Mouse (Mus musculus) lung, embryonic 15.5 days (tissue): ENCODE measurements around the gene Kmo. TPM values are rescaled to one million over a fixed set of nuclear protein-coding genes. Genes with fewer than 3 reads are reported as not detected.

Experiments
- ATAC-seq: fragments of 200-750 bp; cut with Nextera tagmentation; 2 replicates; pipeline ENCODE4 v1.8.0; 2017; ENCODE audit warnings: moderate number of reproducible peaks, borderline replicate concordance; ENCODE audit not compliant: low FRiP score, low TSS enrichment; ENCODE audit errors: extremely low read depth
- H3K27ac ChIP-seq: fragments of 300-500 bp; sonication (generic); 2 replicates; pipeline ENCODE4 v1.5.1; 2015; ENCODE audit warnings: moderate library complexity, mild to moderate bottlenecking, inconsistent platforms
- H3K27me3 ChIP-seq: fragments of 300-500 bp; sonication (generic); 2 replicates; pipeline ENCODE4 v1.6.1; 2015; ENCODE audit warnings: inconsistent platforms
- H3K36me3 ChIP-seq: fragments of 300-500 bp; sonication (generic); 2 replicates; pipeline ENCODE4 v1.6.1; 2015; ENCODE audit warnings: inconsistent platforms
- H3K4me1 ChIP-seq: fragments of 300-500 bp; sonication (generic); 2 replicates; pipeline ENCODE4 v1.6.1; 2015; ENCODE audit warnings: inconsistent platforms
- H3K4me2 ChIP-seq: fragments of 300-500 bp; sonication (generic); 2 replicates; pipeline ENCODE4 v1.6.1; 2015; ENCODE audit warnings: inconsistent platforms, mild to moderate bottlenecking, moderate library complexity
- H3K4me3 ChIP-seq: fragments of 300-500 bp; sonication (generic); 2 replicates; pipeline ENCODE4 v1.5.1; 2015; ENCODE audit warnings: mild to moderate bottlenecking, inconsistent platforms
- H3K9ac ChIP-seq: fragments of 300-500 bp; sonication (generic); 2 replicates; pipeline ENCODE4 v1.6.1; 2015; ENCODE audit warnings: inconsistent platforms
- H3K9me3 ChIP-seq: fragments of 300-500 bp; sonication (generic); 2 replicates; pipeline ENCODE4 v1.6.1; 2016; ENCODE audit warnings: inconsistent platforms
- polyA plus RNA-seq: library from polyadenylated mRNA; unstranded; fragments of >200 nt; fragmentation: Nextera tagmentation; extraction: Ambion mirVana; gene quantifications from 2 replicates; pipeline ENCODE4 v1.2.1, GENCODE M21; 2015

Gene Kmo
- polyA plus RNA-seq, 1 experiment from 2014 or later: 0.22 TPM

DNA sequence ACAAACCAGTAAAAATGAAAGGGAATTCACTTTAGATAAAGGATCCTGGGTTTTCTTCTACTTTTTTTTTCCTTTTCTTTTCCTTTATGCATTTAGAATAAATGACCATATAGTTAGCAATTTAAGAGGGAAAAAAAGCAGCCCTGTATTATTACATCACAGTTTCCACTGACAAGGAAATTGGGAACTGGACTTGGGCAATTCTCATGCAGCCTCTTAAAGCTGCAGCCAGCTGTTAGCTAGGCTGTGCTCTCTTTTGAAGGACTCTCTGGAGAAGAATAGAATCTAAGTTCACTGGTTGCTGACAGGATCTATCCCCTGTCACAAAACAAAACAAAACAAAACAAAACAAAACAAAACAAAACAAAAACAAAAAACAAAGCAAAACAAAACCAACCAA lies 87.8 kb downstream of the Kmo start:
- Histone ChIP-seq H3K27me3 (no peaks in the 10 kb centered on the region), H3K9me3 (no peaks in the 10 kb centered on the region), H3K27ac (no peak overlapping the region), H3K4me1 (0 out of 2 replicates have a peak, but pooled peaks cover 3% of the 10 kb centered on the region), H3K36me3 (no peaks in the 10 kb centered on the region), H3K9ac (no peak overlapping the region), H3K4me3 (no peak overlapping the region), H3K4me2 (no peak overlapping the region)
- ATAC-seq: no peak

Other genes starting within 250 kb of the Kmo start
- 0.33 and 0.35 TPM in 2 replicates for gene Rgs7, start 127.9 kb upstream of the Kmo start, polyA plus RNA-seq
- gene Fh1, start 5.3 kb downstream of the Kmo start, polyA plus RNA-seq: 103 and 109 TPM in 2 replicates
- 5.6 and 6.1 TPM in 2 replicates for gene Opn3, start 72.4 kb downstream of the Kmo start, polyA plus RNA-seq
- 2.5 and 2.7 TPM in 2 replicates for gene Chml, start 72.5 kb downstream of the Kmo start, polyA plus RNA-seq
- not detected in 2 replicates for gene Wdr64, start 78.2 kb downstream of the Kmo start, polyA plus RNA-seq